Mouse (Mus musculus) embryonic facial prominence, embryonic 11.5 days (tissue): ENCODE measurements around the gene Elfn2. TPM values are rescaled to one million over a fixed set of nuclear protein-coding genes. Genes with fewer than 3 reads are reported as not detected.

Experiments used
- ATAC-seq: fragments of 200-750 bp; cut with Nextera tagmentation; replicated peaks from 2 replicates; pipeline ENCODE4 v1.8.0; 2017; ENCODE audit warnings: low read depth; ENCODE audit not compliant: insufficient number of reproducible peaks, low FRiP score, low TSS enrichment
- DNase-seq: peaks from one replicate; pipeline ENCODE4 v3.0.0-alpha.2; 2015; ENCODE audit warnings: low spot score
- H3K27ac ChIP-seq: fragments of 300-500 bp; sonication (generic); replicated peaks from 2 replicates; pipeline ENCODE4 v1.5.1; 2014; ENCODE audit warnings: mild to moderate bottlenecking, low read depth, low read length, control low read depth
- H3K27me3 ChIP-seq: fragments of 300-500 bp; sonication (generic); 2 replicates; pipeline ENCODE4 v1.6.1; 2014; ENCODE audit warnings: mild to moderate bottlenecking, low read length, moderate library complexity, mixed read lengths; ENCODE audit not compliant: control insufficient read depth, insufficient read depth
- H3K36me3 ChIP-seq: fragments of 300-500 bp; sonication (generic); replicated peaks from 2 replicates; pipeline ENCODE4 v1.6.1; 2014; ENCODE audit warnings: low read depth, mild to moderate bottlenecking, low read length, moderate library complexity, mixed read lengths; ENCODE audit not compliant: control insufficient read depth, insufficient read depth
- H3K4me1 ChIP-seq: fragments of 300-500 bp; sonication (generic); 2 replicates; pipeline ENCODE4 v1.6.1; 2014; ENCODE audit warnings: low read length, mixed read lengths; ENCODE audit not compliant: control insufficient read depth, insufficient read depth
- H3K4me2 ChIP-seq: fragments of 300-500 bp; sonication (generic); 2 replicates; pipeline ENCODE4 v1.6.1; 2014; ENCODE audit warnings: low read depth, mild to moderate bottlenecking, control low read depth, low read length, moderate library complexity
- H3K4me3 ChIP-seq: fragments of 300-500 bp; sonication (generic); 2 replicates; pipeline ENCODE4 v1.5.1; 2014; ENCODE audit warnings: low read depth, low read length, control low read depth
- H3K9ac ChIP-seq: fragments of 300-500 bp; sonication (generic); replicated peaks from 2 replicates; pipeline ENCODE4 v1.6.1; 2014; ENCODE audit warnings: mild to moderate bottlenecking, control low read depth, low read length
- H3K9me3 ChIP-seq: fragments of 300-500 bp; sonication (generic); replicated peaks from 2 replicates; pipeline ENCODE4 v1.6.1; 2016; ENCODE audit warnings: mild to moderate bottlenecking, low read length, inconsistent platforms, mixed read lengths; ENCODE audit not compliant: control insufficient read depth
- WGBS: fragments of 180-500 bp; shearing (Covaris S2); extraction: QIAGEN DNeasy Blood & Tissue Kit; methylation state at CpG from one replicate; pipeline ENCODE4 v1.1.7; 2014; 5-methylcytosine and 5-hydroxymethylcytosine counted together
- polyA plus RNA-seq: library from polyadenylated mRNA; unstranded; fragments of >200 nt; fragmentation: Nextera tagmentation; extraction: Ambion mirVana; gene quantifications from 2 replicates; pipeline ENCODE4 v1.2.1, GENCODE M21; 2014

Gene Elfn2
- 0.28 TPM in 1 of 2 replicates, not detected in the other for polyA plus RNA-seq

DNA sequence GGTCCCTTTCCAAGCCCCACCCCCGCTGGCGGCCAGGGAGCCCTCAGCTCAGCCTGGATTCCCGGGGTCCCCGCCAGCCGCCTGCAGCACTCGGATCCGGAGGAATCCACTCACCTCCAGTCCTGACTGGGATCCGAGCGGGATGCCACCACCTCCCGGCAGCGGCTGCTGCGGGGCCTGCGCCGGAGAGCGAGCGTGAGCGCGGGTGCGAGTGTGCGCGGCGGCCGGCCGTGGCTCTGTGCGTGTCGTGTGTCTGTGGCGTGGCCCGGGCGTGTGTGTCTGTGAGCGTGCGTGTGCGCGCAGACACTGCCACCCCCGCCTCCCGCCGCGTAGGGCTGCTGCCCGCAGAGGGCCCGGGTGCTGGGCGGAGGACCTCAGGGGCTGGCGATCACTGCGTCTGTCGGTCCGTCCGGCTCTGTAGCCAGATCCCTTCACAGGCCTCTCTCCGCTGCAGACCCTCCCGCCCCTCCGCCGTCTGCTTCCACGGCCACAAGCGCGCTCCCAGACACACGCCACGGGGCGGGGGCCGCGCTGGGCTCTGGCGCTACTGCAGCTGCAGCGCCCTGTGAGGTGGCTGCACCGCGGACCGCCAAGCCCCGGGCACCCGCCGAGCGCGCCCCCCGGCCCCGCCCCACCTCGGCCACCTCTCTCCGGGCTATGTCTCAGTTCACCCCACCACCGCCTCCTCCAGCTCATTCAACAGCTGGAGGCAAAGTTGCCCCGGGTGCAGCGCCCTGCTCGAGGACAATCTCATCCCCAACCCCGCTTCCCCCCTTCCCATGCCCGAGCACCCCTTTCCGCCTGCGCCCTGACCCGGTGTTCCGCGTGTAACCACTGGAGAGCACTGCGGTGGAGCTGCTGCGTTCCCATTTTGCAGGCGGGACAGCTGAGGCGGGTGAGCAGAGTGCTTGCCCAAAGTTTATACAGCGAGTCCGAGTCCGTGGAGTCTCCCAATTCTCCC lies at the start of gene Elfn2:
Gene Elfn2, minus strand, starts transcription at position 482 of the 961 bp plus-strand sequence.
- H3K27ac ChIP-seq = no peak within 1 kb of the TSS
- ATAC-seq (no peak), DNase-seq (peak; percentile 23)
- peaks cover 2% of the 10 kb centered on the region; the same call in 1 of the 2 replicates for H3K4me1 ChIP-seq
- no peaks in the 10 kb centered on the region for H3K36me3 ChIP-seq
- peak within 1 kb of the TSS; percentile 23 for H3K9ac ChIP-seq
- H3K9me3 ChIP-seq = no peaks in the 10 kb centered on the region
- H3K4me2 ChIP-seq = peak within 1 kb of the TSS; percentile 65
- WGBS = 2% methylated on average over 80 of the region's 89 CpGs
- peak within 1 kb of the TSS; percentile 41 for H3K4me3 ChIP-seq
- peaks cover 52% of the 10 kb centered on the region for H3K27me3 ChIP-seq

DNA sequence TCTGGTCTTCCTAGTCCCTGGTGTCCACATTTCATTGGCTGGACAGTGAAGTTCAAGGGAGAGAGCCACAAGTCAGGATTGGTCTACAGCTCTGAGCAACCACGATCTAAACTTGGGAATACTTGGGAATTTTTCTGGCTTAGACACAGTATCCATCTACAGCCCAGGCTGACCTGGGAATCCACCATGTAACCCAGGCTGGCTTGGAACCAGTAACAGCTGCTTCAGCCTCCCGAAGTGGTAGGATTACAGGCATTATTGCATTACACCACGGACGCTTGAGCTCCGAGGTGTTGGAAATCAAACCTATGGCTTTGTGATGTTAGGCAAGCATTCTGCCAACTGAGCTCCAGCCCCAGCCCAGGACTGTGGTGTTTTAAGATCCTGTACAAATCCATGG lies 45.1 kb upstream of the Elfn2 start:
- H3K9me3 ChIP-seq = no peaks in the 10 kb centered on the region; the same call in 1 of the 2 replicates
- no peaks in the 10 kb centered on the region for H3K27me3 ChIP-seq
- no peaks in the 10 kb centered on the region for H3K4me1 ChIP-seq
- no peak overlapping the region for H3K27ac ChIP-seq
- no peak for DNase-seq
- no peak; the same call in 1 of the 2 replicates for ATAC-seq
- no peak overlapping the region for H3K9ac ChIP-seq
- no peak overlapping the region; the same call in 1 of the 2 replicates for H3K4me2 ChIP-seq
- H3K4me3 ChIP-seq = no peak overlapping the region
- no peaks in the 10 kb centered on the region for H3K36me3 ChIP-seq
- WGBS = 76% methylated on average over 5 of the region's 5 CpGs

GRCm38 (mm10) chr15:78763210-78763609 lies 44.6 kb upstream of the Elfn2 start:
- no peaks in the 10 kb centered on the region for H3K4me1 ChIP-seq
- WGBS = 37% methylated on average over 9 of the region's 10 CpGs
- H3K9ac ChIP-seq = no peak overlapping the region
- peak; percentile 35 for DNase-seq
- H3K4me3 ChIP-seq = no peak overlapping the region
- H3K36me3 ChIP-seq = no peaks in the 10 kb centered on the region
- H3K4me2 ChIP-seq = no peak overlapping the region
- H3K27ac ChIP-seq = no peak overlapping the region
- no peak for ATAC-seq
- no peaks in the 10 kb centered on the region for H3K27me3 ChIP-seq
- no peaks in the 10 kb centered on the region for H3K9me3 ChIP-seq

DNA sequence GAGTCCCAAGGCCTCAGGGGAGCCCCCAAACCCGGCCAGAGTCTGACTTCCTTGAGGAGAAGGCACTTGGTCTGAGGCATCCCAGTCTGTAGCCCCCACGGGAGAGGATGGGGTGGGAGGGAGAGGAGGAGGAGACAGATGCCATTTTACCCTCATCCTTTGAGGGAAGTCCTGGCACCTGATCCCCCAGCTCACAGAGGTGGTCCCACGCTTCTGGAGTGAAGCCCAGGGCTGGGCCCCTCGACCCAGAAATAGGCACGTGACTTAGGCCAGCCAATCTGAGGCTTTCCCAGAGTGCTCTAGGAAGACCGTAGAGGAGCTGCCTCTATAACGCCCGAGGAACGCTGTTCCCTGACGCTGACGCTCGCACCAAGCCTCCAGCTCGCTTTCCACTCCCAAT lies 42.5 kb upstream of the Elfn2 start:
- Histone ChIP-seq H3K4me2 (no peak overlapping the region), H3K9ac (no peak overlapping the region), H3K36me3 (no peaks in the 10 kb centered on the region), H3K4me1 (no peaks in the 10 kb centered on the region), H3K27ac (no peak overlapping the region), H3K4me3 (no peak overlapping the region), H3K27me3 (no peaks in the 10 kb centered on the region), H3K9me3 (no peaks in the 10 kb centered on the region)
- no peak for DNase-seq
- ATAC-seq = no peak
- WGBS = 79% methylated on average over 13 of the region's 13 CpGs

GRCm38 (mm10) chr15:78758132-78758531 lies 39.6 kb upstream of the Elfn2 start:
- no peaks in the 10 kb centered on the region for H3K27me3 ChIP-seq
- no peaks in the 10 kb centered on the region for H3K4me1 ChIP-seq
- H3K9me3 ChIP-seq = no peaks in the 10 kb centered on the region
- no peak overlapping the region for H3K27ac ChIP-seq
- no peak overlapping the region for H3K4me2 ChIP-seq
- 83% methylated on average over 6 of the region's 6 CpGs for WGBS
- H3K9ac ChIP-seq = no peak overlapping the region
- DNase-seq (no peak), ATAC-seq (no peak)
- no peak overlapping the region for H3K4me3 ChIP-seq
- no peaks in the 10 kb centered on the region for H3K36me3 ChIP-seq

DNA sequence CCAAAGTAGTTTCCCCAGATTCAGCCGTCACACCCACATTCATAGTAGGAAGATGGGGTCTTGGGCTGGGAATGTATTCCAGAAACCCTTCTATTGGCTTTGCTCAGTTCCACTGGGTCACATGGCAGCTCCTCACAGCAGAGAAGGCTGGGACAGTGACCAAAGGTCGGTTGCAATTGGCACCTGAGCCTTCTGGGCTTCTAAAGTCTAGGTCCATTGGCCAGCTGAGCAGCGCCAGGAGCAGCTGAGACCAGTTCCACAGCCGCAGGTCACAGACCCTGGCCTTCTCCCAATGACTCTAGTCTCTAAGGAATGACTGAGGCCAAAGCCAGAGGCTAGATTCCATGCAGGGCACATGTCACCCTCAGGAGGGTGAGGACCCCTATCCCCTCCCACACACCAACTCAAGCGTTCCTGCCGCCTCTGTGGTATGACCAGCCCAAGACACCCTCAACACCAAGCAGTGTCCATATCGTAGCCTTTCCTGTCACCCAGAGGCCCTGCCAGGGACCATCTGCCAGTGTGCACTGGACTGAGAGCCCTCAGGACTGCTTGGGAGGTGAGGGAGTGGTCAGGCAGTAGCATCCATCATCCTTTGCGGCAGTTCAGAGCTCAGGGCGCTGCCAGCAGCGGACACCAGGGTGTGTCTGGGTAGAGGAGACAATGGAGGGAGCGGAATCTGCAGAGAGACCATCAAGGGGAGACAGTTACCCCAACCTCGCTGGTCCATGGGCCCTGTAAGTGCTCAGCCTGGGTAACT lies 37.6 kb upstream of the Elfn2 start:
- ATAC-seq = no peak

DNA sequence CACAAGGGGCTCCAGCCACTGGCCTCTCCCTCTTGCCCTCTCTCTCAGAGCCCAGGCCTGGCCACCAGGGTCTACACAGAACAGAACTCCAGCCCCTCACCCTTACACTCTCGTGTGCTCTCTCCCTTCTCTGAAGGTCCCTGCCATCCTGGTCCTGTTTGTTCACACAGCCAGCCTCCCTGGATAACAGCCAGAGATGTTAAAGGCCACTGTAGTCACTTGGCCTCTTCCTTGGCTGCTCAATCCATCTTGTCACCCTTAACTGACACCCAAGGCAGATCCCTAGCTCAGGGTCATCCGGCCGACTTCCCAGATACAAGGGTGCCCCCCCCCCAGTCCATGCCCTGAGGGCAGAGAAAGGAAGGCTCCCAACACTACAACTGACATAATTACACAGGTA lies 36.7 kb upstream of the Elfn2 start:
- no peak overlapping the region for H3K4me3 ChIP-seq
- H3K27me3 ChIP-seq = no peaks in the 10 kb centered on the region
- no peak for DNase-seq
- no peak overlapping the region for H3K9ac ChIP-seq
- no peak overlapping the region for H3K4me2 ChIP-seq
- H3K9me3 ChIP-seq = no peaks in the 10 kb centered on the region
- no peaks in the 10 kb centered on the region for H3K4me1 ChIP-seq
- no peaks in the 10 kb centered on the region for H3K36me3 ChIP-seq
- no peak for ATAC-seq
- no peak overlapping the region for H3K27ac ChIP-seq
- WGBS = 68% methylated on average over 3 of the region's 3 CpGs

More for the DNA sequence above, 37.6 kb upstream of the Elfn2 start:
- H3K9ac ChIP-seq = no peak overlapping the region
- 75% methylated on average over 12 of the region's 12 CpGs for WGBS
- no peak overlapping the region for H3K4me2 ChIP-seq
- H3K4me3 ChIP-seq = no peak overlapping the region
- H3K4me1 ChIP-seq = no peaks in the 10 kb centered on the region
- H3K27ac ChIP-seq = no peak overlapping the region
- DNase-seq = no peak
- H3K27me3 ChIP-seq = no peaks in the 10 kb centered on the region
- no peaks in the 10 kb centered on the region for H3K9me3 ChIP-seq
- H3K36me3 ChIP-seq = no peaks in the 10 kb centered on the region
